Mouse (Mus musculus) stomach, embryonic 14.5 days (tissue): ENCODE data around the gene Ccdc183. TPM values are rescaled to one million over a fixed set of nuclear protein-coding genes. Genes with fewer than 3 reads are reported as not detected.

Experiments
- ATAC-seq: fragments of 200-750 bp; cut with Nextera tagmentation; 2 replicates; pipeline ENCODE4 v1.8.0; 2017; ENCODE audit warnings: low read depth, moderate TSS enrichment; ENCODE audit not compliant: insufficient number of reproducible peaks, insufficient read depth, low FRiP score
- H3K27ac ChIP-seq: fragments of 300-500 bp; sonication (generic); 2 replicates; pipeline ENCODE4 v1.5.1; 2014; ENCODE audit warnings: mild to moderate bottlenecking, low read length, moderate library complexity, mixed read lengths
- H3K27me3 ChIP-seq: fragments of 300-500 bp; sonication (generic); 2 replicates; pipeline ENCODE4 v1.6.1; 2014; ENCODE audit warnings: low read length, control low read depth, mixed read lengths; ENCODE audit not compliant: control insufficient read depth, insufficient read depth
- H3K36me3 ChIP-seq: fragments of 300-500 bp; sonication (generic); 2 replicates; pipeline ENCODE4 v1.6.1; 2014; ENCODE audit warnings: mild to moderate bottlenecking, control low read depth, low read length, moderate library complexity, mixed read lengths; ENCODE audit not compliant: control insufficient read depth, insufficient read depth
- H3K4me1 ChIP-seq: fragments of 300-500 bp; sonication (generic); 2 replicates; pipeline ENCODE4 v1.6.1; 2014; ENCODE audit warnings: low read length, control low read depth, mixed read lengths; ENCODE audit not compliant: control insufficient read depth, insufficient read depth
- H3K4me2 ChIP-seq: fragments of 300-500 bp; sonication (generic); replicated peaks from 2 replicates; pipeline ENCODE4 v1.6.1; 2014; ENCODE audit warnings: low read depth, low read length, control low read depth
- H3K4me3 ChIP-seq: fragments of 300-500 bp; sonication (generic); 2 replicates; pipeline ENCODE4 v1.5.1; 2014; ENCODE audit warnings: low read depth, low read length, control low read depth
- H3K9ac ChIP-seq: fragments of 300-500 bp; sonication (generic); replicated peaks from 2 replicates; pipeline ENCODE4 v1.6.1; 2014; ENCODE audit warnings: low read depth, mild to moderate bottlenecking, control low read depth, low read length, moderate library complexity, mixed read lengths
- H3K9me3 ChIP-seq: fragments of 300-500 bp; sonication (generic); 2 replicates; pipeline ENCODE4 v1.6.1; 2016; ENCODE audit warnings: low read depth, low read length, control low read depth; ENCODE audit not compliant: control insufficient read depth
- WGBS: fragments of 180-500 bp; shearing (Covaris S2); extraction: QIAGEN DNeasy Blood & Tissue Kit; methylation state at CpG from one replicate; pipeline ENCODE4 v1.1.7; 2014; 5-methylcytosine and 5-hydroxymethylcytosine counted together
- polyA plus RNA-seq: library from polyadenylated mRNA; unstranded; fragments of >200 nt; fragmentation: Nextera tagmentation; extraction: Ambion mirVana; gene quantifications from 2 replicates; pipeline ENCODE4 v1.2.1, GENCODE M21; 2014

Gene Ccdc183
- polyA plus RNA-seq, 1 experiment from 2014 or later, result 0.19 TPM

DNA sequence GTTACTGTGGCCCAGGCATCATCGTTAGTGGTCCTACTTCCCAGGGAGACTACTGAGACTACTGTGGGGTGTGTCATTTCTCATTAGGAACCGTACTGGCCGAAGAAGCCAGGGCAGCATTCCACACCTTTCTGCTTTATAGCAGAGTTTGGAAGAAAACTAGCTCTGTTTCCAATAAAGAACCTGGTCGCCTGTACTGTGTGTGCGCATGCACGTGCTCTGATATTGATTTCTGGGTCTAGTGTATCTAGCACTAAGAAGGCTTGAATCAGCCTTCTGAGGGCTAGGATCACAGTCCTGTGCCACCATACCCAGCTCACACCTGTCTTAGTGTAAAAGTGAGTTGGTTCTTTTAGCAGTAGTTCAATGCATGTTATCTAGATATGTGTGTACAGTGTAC is 58.7 kb downstream of the Ccdc183 start:
- Histone ChIP-seq H3K27ac (no peak overlapping the region), H3K27me3 (no peaks in the 10 kb centered on the region), H3K9me3 (no peaks in the 10 kb centered on the region), H3K9ac (peak overlapping the region; percentile 80; the same call in 1 of the 2 replicates), H3K4me2 (peak overlapping the region; percentile 96), H3K4me1 (peaks cover 16% of the 10 kb centered on the region), H3K36me3 (peaks cover 29% of the 10 kb centered on the region), H3K4me3 (peak overlapping the region; percentile 95)
- no peak for ATAC-seq
- WGBS, result 66% methylated on average over 6 of the region's 6 CpGs

Other genes with a start within 250 kb of the Ccdc183 start
- 31.3 and 36.4 TPM in 2 replicates for gene Sapcd2, start 245.4 kb downstream of the Ccdc183 start, polyA plus RNA-seq
- 8.0 and 9.0 TPM in 2 replicates for gene Entpd2, start 221.8 kb downstream of the Ccdc183 start, polyA plus RNA-seq
- gene Npdc1, start 218.3 kb downstream of the Ccdc183 start, polyA plus RNA-seq, result 48.3 and 53.7 TPM in 2 replicates
- gene Fut7, start 194.4 kb downstream of the Ccdc183 start, polyA plus RNA-seq, result 0.12 TPM in 1 of 2 replicates, not detected in the other
- 5.4 and 6.4 TPM in 2 replicates for gene Abca2, start 189.0 kb downstream of the Ccdc183 start, polyA plus RNA-seq
- 7.2 and 9.0 TPM in 2 replicates for gene Clic3, start 160.8 kb downstream of the Ccdc183 start, polyA plus RNA-seq
- gene Paxx, start 156.6 kb downstream of the Ccdc183 start, polyA plus RNA-seq, result 30.3 and 34.2 TPM in 2 replicates
- gene Ptgds, start 147.6 kb downstream of the Ccdc183 start, polyA plus RNA-seq, result 5.3 and 6.4 TPM in 2 replicates
- not detected in 2 replicates for gene Lcn12, start 123.8 kb downstream of the Ccdc183 start, polyA plus RNA-seq
- 77.5 and 79.3 TPM in 2 replicates for gene Fbxw5, start 116.9 kb downstream of the Ccdc183 start, polyA plus RNA-seq
- gene C8g, start 116.0 kb downstream of the Ccdc183 start, polyA plus RNA-seq, result 4.8 and 7.4 TPM in 2 replicates
- gene Traf2, start 70.7 kb downstream of the Ccdc183 start, polyA plus RNA-seq, result 30.5 and 33.2 TPM in 2 replicates
- gene Edf1, start 59.8 kb downstream of the Ccdc183 start, polyA plus RNA-seq, result 342 and 346 TPM in 2 replicates
- gene Mamdc4, start 42.8 kb downstream of the Ccdc183 start, polyA plus RNA-seq, result 3.6 and 5.5 TPM in 2 replicates
- 225 and 231 TPM in 2 replicates for gene Phpt1, start 42.5 kb downstream of the Ccdc183 start, polyA plus RNA-seq
- gene Ajm1, start 35.9 kb downstream of the Ccdc183 start, polyA plus RNA-seq, result 0.70 and 1.3 TPM in 2 replicates
- gene Rabl6, start 9.2 kb downstream of the Ccdc183 start, polyA plus RNA-seq, result 67.2 and 69.0 TPM in 2 replicates
- 25.5 and 26.3 TPM in 2 replicates for gene Tmem141, start 4.3 kb upstream of the Ccdc183 start, polyA plus RNA-seq
- gene Fcna, start 10.4 kb upstream of the Ccdc183 start, polyA plus RNA-seq, result 0.98 and 1.4 TPM in 2 replicates
- not detected in 2 replicates for gene Lcn8, start 35.4 kb upstream of the Ccdc183 start, polyA plus RNA-seq
- gene Lcn5, start 40.3 kb upstream of the Ccdc183 start, polyA plus RNA-seq, result not detected in 2 replicates
- not detected in 2 replicates for gene Lcn6, start 59.1 kb upstream of the Ccdc183 start, polyA plus RNA-seq
- gene Lcn10, start 65.0 kb upstream of the Ccdc183 start, polyA plus RNA-seq, result not detected in 2 replicates
- not detected in 2 replicates for gene Obp2a, start 82.4 kb upstream of the Ccdc183 start, polyA plus RNA-seq
- 72.0 and 74.9 TPM in 2 replicates for gene Bmyc, start 89.1 kb upstream of the Ccdc183 start, polyA plus RNA-seq
- gene Obp2b, start 119.3 kb upstream of the Ccdc183 start, polyA plus RNA-seq, result not detected in 2 replicates
- not detected in 2 replicates for gene Lcn3, start 147.9 kb upstream of the Ccdc183 start, polyA plus RNA-seq
- gene Lcn11, start 159.3 kb upstream of the Ccdc183 start, polyA plus RNA-seq, result not detected in 2 replicates
- gene Gm13539, start 164.6 kb upstream of the Ccdc183 start, polyA plus RNA-seq, result not detected in 2 replicates
- gene Glt6d1, start 198.2 kb upstream of the Ccdc183 start, polyA plus RNA-seq, result not detected in 2 replicates
- not detected in 2 replicates for gene Lcn9, start 205.5 kb upstream of the Ccdc183 start, polyA plus RNA-seq
- not detected in 2 replicates for gene Sohlh1, start 229.6 kb upstream of the Ccdc183 start, polyA plus RNA-seq
- gene Kcnt1, start 246.1 kb upstream of the Ccdc183 start, polyA plus RNA-seq, result 0.59 and 0.80 TPM in 2 replicates